Mouse (Mus musculus) thymus, adult 2 months (tissue): Measurements from ENCODE around the gene Gm37240. TPM values are rescaled to one million over a fixed set of nuclear protein-coding genes. Genes with fewer than 3 reads are reported as not detected.
"Not testable (repeated sequence)": the region's sequence is repeated elsewhere in the genome, so short reads cannot be mapped to it uniquely, and the experiment has no call there.

Experiments used
- DNase-seq: peaks from one replicate; pipeline ENCODE4 v3.0.0; 2021
- H3K27ac ChIP-seq: fragments of 200-500 bp; 2 replicates; pipeline ENCODE4 v1.5.1; 2012; ENCODE audit warnings: low read length, control low read depth; ENCODE audit not compliant: control insufficient read depth, insufficient read depth
- H3K27me3 ChIP-seq: fragments of 200-500 bp; 2 replicates; pipeline ENCODE4 v1.6.1; 2012; ENCODE audit warnings: mild to moderate bottlenecking, low read length, moderate library complexity, mixed read lengths; ENCODE audit not compliant: control insufficient read depth, insufficient read depth
- H3K36me3 ChIP-seq: fragments of 200-500 bp; 2 replicates; pipeline ENCODE4 v1.6.1; 2012; ENCODE audit warnings: mild to moderate bottlenecking, low read length, moderate library complexity; ENCODE audit not compliant: control insufficient read depth, insufficient read depth
- H3K4me1 ChIP-seq: fragments of 200-500 bp; replicated peaks from 2 replicates; pipeline ENCODE4 v1.6.1; 2012; ENCODE audit warnings: low read length; ENCODE audit not compliant: control insufficient read depth, insufficient read depth
- H3K4me3 ChIP-seq: fragments of 200-500 bp; 2 replicates; pipeline ENCODE4 v1.5.1; 2012; ENCODE audit warnings: mild to moderate bottlenecking, low read length, control low read depth, moderate library complexity; ENCODE audit not compliant: control insufficient read depth, insufficient read depth
- CTCF ChIP-seq: fragments of 200-500 bp; IDR thresholded peaks from 2 replicates; pipeline ENCODE4 v1.5.1; 2012; ENCODE audit warnings: mild to moderate bottlenecking, control low read depth, low read length, moderate library complexity, borderline replicate concordance; ENCODE audit not compliant: control insufficient read depth, poor library complexity, insufficient read depth; ENCODE audit errors: extremely low read depth
- POLR2A ChIP-seq: fragments of 200-500 bp; IDR thresholded peaks from 2 replicates; pipeline ENCODE4 v1.6.1; 2012; ENCODE audit warnings: mild to moderate bottlenecking, low read length, control low read depth, moderate library complexity; ENCODE audit not compliant: control insufficient read depth, poor library complexity, insufficient read depth; ENCODE audit errors: extremely low read depth
- WGBS: fragments of 180-500 bp; shearing (Covaris S2); methylation state at CpG from one replicate; pipeline ENCODE4 v1.1.7; 2018; 5-methylcytosine and 5-hydroxymethylcytosine counted together
- polyA plus RNA-seq: library from polyadenylated mRNA; depleted of rRNA; stranded (reverse); fragments of >200 nt; gene quantifications from 2 replicates; pipeline ENCODE4 v1.2.3, GENCODE M21; 2012

Gene Gm37240
- polyA plus RNA-seq, 1 experiment = 7.0 TPM

DNA sequence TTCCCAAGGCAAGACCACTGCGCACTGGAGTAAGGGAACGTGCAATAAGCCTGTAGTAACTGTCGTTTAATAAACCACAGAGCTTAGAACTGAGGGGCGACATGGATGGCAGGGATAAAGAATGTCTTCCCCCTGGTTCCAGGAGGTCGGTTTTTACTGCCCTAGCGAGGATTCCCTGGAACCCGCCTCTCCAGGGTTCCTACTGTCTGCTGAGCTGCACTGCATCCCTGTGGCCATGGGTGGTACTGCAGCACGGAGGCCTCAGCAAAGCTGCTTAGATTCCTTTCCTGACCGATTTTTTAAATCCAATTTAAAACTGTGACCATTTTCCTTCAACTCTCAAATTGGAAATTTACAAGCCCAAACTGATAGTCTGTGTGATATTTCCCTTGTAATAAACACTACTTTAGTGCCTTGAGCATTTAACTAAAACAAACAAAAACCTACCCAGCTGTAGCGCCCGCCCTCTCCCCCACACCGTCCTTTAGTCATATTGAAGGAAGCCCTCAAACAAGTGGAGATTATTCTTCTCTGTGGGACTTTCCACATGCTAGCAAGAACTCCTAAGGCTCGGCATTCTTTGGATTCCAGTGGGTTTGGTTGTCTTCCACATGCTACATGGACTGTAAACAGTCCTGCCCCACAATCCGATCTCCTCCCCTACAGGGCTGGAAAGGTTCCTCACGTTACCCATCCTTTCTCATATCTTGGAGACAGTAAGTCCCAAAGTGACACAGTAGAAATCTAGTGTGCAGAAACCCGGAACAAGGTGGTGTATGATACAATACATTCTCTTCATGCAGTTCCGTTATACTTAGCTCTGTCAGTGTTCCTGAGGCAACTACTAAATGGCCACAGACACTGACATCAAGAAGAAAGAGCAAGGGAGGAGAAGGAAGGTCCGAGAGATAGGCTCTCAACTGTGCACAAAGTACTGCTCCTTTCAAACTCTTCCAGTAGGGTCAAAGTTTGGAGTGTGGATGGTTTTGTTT, 36.9 kb upstream of the Gm37240 start:
- 56% methylated on average over 18 of the region's 18 CpGs for WGBS
- H3K27ac ChIP-seq = no peak overlapping the region
- no peaks in the 10 kb centered on the region for H3K27me3 ChIP-seq
- no peak overlapping the region for H3K4me3 ChIP-seq
- H3K4me1 ChIP-seq = no peaks in the 10 kb centered on the region
- DNase-seq = peak; percentile 60
- no peaks in the 10 kb centered on the region for H3K36me3 ChIP-seq
- TF ChIP-seq CTCF (peak; percentile 78; the same call in 1 of the 2 replicates), POLR2A (no peak)

- TF ChIP-seq CTCF (no peak), POLR2A (no peak)
- H3K36me3 ChIP-seq = no peaks in the 10 kb centered on the region
- 91% methylated on average over 8 of the region's 8 CpGs for WGBS
- H3K4me1 ChIP-seq = no peaks in the 10 kb centered on the region
- H3K27me3 ChIP-seq = no peaks in the 10 kb centered on the region
- no peak overlapping the region for H3K27ac ChIP-seq
- H3K4me3 ChIP-seq = no peak overlapping the region
- no peak for DNase-seq
Observed at GRCm38 (mm10) chr3:85923343-85923742, 36.0 kb upstream of the Gm37240 start.

DNA sequence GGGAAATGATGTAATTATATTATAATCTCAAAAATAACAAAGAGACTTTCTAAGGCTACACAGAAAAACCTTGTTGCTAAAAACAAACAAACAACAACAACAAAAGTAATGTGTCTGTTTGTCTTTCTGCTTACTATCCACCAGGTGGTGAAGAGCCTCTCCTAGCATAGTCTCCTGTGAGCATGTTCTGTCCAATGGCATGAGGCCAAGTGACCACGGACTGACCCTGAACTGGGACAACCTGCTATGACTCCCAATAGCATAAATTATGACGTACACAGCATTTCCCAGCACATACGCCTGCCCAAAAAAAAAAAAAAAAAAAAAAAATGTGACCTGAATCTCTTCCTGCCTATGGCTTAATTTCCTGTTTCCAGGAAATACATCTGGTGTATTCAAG, 35.0 kb upstream of the Gm37240 start:
- H3K27me3 ChIP-seq = no peaks in the 10 kb centered on the region
- no peak for TF ChIP-seq CTCF
- TF ChIP-seq POLR2A = no peak
- H3K27ac ChIP-seq = no peak overlapping the region
- no peak for DNase-seq
- no peaks in the 10 kb centered on the region for H3K36me3 ChIP-seq
- no peak overlapping the region for H3K4me3 ChIP-seq
- 85% methylated on average over 3 of the region's 3 CpGs for WGBS
- no peaks in the 10 kb centered on the region for H3K4me1 ChIP-seq

DNA sequence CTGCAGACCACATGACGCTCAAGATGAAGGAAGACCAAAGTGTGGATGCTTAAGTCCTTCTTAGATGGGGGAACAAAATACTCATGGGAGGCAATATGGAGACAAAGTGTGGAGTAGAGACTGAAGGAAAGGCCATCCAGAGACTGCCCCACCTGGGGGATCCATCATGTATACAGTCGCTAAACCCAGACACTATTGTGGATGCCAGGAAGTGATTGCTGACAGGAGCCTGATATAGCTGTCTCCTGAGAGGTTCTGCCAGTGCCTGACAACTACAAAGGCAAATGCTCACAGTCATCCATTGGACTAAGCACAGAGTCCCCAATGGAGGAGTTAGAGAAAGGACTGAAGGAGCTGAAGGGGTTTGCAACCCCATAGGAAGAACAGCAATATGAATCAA, 33.4 kb upstream of the Gm37240 start:
- WGBS = 92% methylated on average over 2 of the region's 2 CpGs
- H3K27ac ChIP-seq, H3K27me3 ChIP-seq, DNase-seq, H3K36me3 ChIP-seq, H3K4me3 ChIP-seq, H3K4me1 ChIP-seq: not testable (repeated sequence)

DNA sequence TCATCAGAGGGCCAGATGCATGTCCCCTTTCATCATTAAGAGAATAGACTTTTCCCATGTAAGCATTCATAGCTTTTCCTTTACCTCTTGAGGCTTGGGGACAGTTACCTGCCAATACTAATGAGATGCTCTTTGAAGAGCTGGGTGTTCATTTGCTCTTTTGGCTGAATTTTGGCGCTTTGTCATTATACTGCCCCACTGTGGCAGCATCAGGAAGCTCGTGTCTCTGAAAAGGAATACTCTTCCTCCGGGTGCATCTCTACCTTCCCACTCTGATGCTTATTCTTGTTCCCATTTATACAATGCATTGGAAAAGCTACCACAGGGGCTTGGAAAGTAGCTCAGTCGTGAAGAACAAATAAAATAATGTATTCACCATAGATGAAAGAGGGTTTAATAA, 30.3 kb upstream of the Gm37240 start:
- no peaks in the 10 kb centered on the region for H3K36me3 ChIP-seq
- H3K4me3 ChIP-seq = no peak overlapping the region
- DNase-seq = no peak
- no peaks in the 10 kb centered on the region for H3K4me1 ChIP-seq
- no peaks in the 10 kb centered on the region for H3K27me3 ChIP-seq
- 11% methylated on average over 4 of the region's 4 CpGs for WGBS
- TF ChIP-seq POLR2A (no peak), CTCF (no peak)
- H3K27ac ChIP-seq = no peak overlapping the region

GRCm38 (mm10) chr3:85914806-85915205, 27.5 kb upstream of the Gm37240 start:
- 89% methylated on average over 6 of the region's 6 CpGs for WGBS

GRCm38 (mm10) chr3:85907136-85907535, 19.8 kb upstream of the Gm37240 start:
- Histone ChIP-seq H3K4me3 (no peak overlapping the region), H3K27me3 (no peaks in the 10 kb centered on the region), H3K36me3 (no peaks in the 10 kb centered on the region), H3K27ac (no peak overlapping the region), H3K4me1 (no peaks in the 10 kb centered on the region)
- TF ChIP-seq CTCF = no peak
- no peak for TF ChIP-seq POLR2A
- DNase-seq = no peak
- WGBS = 69% methylated on average over 7 of the region's 7 CpGs

More at GRCm38 (mm10) chr3:85914806-85915205, 27.5 kb upstream of the Gm37240 start:
- DNase-seq = no peak
- H3K27ac ChIP-seq = no peak overlapping the region
- no peak overlapping the region for H3K4me3 ChIP-seq
- no peaks in the 10 kb centered on the region for H3K4me1 ChIP-seq
- no peaks in the 10 kb centered on the region for H3K27me3 ChIP-seq
- no peaks in the 10 kb centered on the region for H3K36me3 ChIP-seq
- TF ChIP-seq CTCF (no peak), POLR2A (no peak)
